Mouse (Mus musculus) bone marrow, adult 2 months (tissue): ENCODE data around the gene Gm49358.

Experiments
- CTCF ChIP-seq: fragments of 200-500 bp; IDR thresholded peaks from 2 replicates; pipeline ENCODE4 v1.5.1; 2011; ENCODE audit warnings: low read length, control low read depth; ENCODE audit not compliant: control insufficient read depth, insufficient read depth
- POLR2A ChIP-seq: fragments of 200-500 bp; IDR thresholded peaks from 2 replicates; pipeline ENCODE4 v1.6.1; 2011; ENCODE audit warnings: low read depth, mild to moderate bottlenecking, control low read depth, low read length, borderline replicate concordance; ENCODE audit not compliant: control insufficient read depth

DNA sequence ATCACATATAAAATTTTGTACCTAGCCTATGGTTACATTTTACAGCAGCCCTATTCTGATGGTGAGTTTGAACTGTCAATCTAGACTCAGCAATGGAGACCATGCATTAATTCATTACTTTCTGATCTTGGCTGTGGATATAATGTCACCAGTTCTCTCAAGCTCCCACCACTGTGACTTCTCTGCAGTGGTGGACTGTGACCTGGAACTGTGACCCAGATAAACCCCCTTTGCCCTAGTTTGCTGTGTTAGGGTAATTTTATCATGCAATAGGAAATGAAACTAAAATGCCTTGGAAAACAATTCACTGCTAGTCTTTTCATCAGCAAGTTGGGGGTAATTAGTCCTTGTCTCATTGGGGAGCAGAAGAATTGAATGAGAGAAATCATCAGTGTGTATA, 117.7 kb downstream of the Gm49358 start:
- TF ChIP-seq CTCF = no peak
- TF ChIP-seq POLR2A = no peak
